Mouse (Mus musculus) G1E (cell line): ENCODE data around the gene Maats1.

Source experiments
- CTCF ChIP-seq: IDR thresholded peaks from 2 replicates; pipeline ENCODE4 v1.5.1; 2012; ENCODE audit warnings: low read depth, low read length, inconsistent platforms, mixed read lengths
- POLR2AphosphoS5 ChIP-seq: IDR thresholded peaks from 2 replicates; pipeline ENCODE4 v1.6.1; 2012; ENCODE audit warnings: low read depth, low read length, inconsistent platforms; ENCODE audit not compliant: insufficient replicate concordance
- TAL1 ChIP-seq: conservative IDR thresholded peaks from 2 replicates; pipeline ENCODE4 v1.6.1; 2012; ENCODE audit warnings: low read depth, low read length, inconsistent platforms, mixed read lengths

DNA sequence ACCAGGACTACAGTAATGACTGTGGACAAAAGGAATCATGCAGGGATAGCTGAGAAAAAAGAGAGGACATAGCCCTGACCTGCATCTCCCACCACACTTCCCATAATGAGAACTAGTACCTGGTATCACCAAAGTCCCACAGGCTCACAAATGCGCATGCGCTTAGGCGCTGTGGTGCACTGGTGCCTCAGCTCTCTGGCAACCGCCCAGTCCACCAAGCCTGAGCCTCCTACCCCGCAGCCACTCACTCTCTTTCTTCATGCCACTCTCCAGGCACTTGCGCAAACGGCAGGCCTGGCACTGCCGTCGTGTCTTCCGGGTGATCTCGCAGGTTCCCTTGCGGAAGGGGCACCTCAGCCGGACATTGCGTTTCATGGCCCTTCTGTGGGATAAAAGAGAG is 87.9 kb downstream of the Maats1 start:
- no peak for TF ChIP-seq CTCF
- no peak for TF ChIP-seq TAL1
- TF ChIP-seq POLR2AphosphoS5 = no peak
